Mouse (Mus musculus) intestine, postnatal 0 days (tissue): ENCODE measurements at regions not wholly inside any gene's neighbourhood (a gene's known extent, or its start where the extent isn't known, plus 50 kb on each side); places are given as distances from the start of the nearest gene placed in this dataset.
A peak's percentile ranks its signal among the peaks of the same experiment; 100 is the strongest.

Experiments
- ATAC-seq: fragments of 200-750 bp; cut with Nextera tagmentation; 2 replicates; pipeline ENCODE4 v1.8.0; 2017; ENCODE audit warnings: mild to moderate bottlenecking, moderate TSS enrichment, moderate library complexity
- H3K27ac ChIP-seq: fragments of 300-500 bp; sonication (generic); 2 replicates; pipeline ENCODE4 v1.5.1; 2014; ENCODE audit warnings: mild to moderate bottlenecking, low read depth, low read length, moderate library complexity
- H3K27me3 ChIP-seq: fragments of 300-500 bp; sonication (generic); replicated peaks from 2 replicates; pipeline ENCODE4 v1.6.1; 2014; ENCODE audit warnings: low read length, mixed read lengths; ENCODE audit not compliant: control insufficient read depth, insufficient read depth
- H3K36me3 ChIP-seq: fragments of 300-500 bp; sonication (generic); 2 replicates; pipeline ENCODE4 v1.6.1; 2014; ENCODE audit warnings: mild to moderate bottlenecking, moderate library complexity; ENCODE audit not compliant: control insufficient read depth, insufficient read depth
- H3K4me1 ChIP-seq: fragments of 300-500 bp; sonication (generic); replicated peaks from 2 replicates; pipeline ENCODE4 v1.6.1; 2014; ENCODE audit warnings: antibody characterized with exemption, low read length, mixed read lengths; ENCODE audit not compliant: control insufficient read depth, insufficient read depth
- H3K4me2 ChIP-seq: fragments of 300-500 bp; sonication (generic); replicated peaks from 2 replicates; pipeline ENCODE4 v1.6.1; 2014; ENCODE audit warnings: low read depth, mild to moderate bottlenecking, moderate library complexity
- H3K4me3 ChIP-seq: fragments of 300-500 bp; sonication (generic); 2 replicates; pipeline ENCODE4 v1.5.1; 2014; ENCODE audit warnings: low read depth, low read length
- H3K9ac ChIP-seq: fragments of 300-500 bp; sonication (generic); 2 replicates; pipeline ENCODE4 v1.6.1; 2014; ENCODE audit warnings: mild to moderate bottlenecking, low read depth, low read length
- H3K9me3 ChIP-seq: fragments of 300-500 bp; sonication (generic); 2 replicates; pipeline ENCODE4 v1.6.1; 2016; ENCODE audit warnings: mixed run types; ENCODE audit not compliant: control insufficient read depth
- CTCF ChIP-seq: sonication (generic); IDR thresholded peaks from 2 replicates; pipeline ENCODE4 v1.5.1; 2016; ENCODE audit warnings: low read depth, mild to moderate bottlenecking, control low read depth, antibody characterized with exemption, moderate library complexity
- WGBS: fragments of 180-500 bp; shearing (Covaris S2); extraction: QIAGEN DNeasy Blood & Tissue Kit; methylation state at CpG from one replicate; pipeline ENCODE4 v1.1.7; 2014; 5-methylcytosine and 5-hydroxymethylcytosine counted together

DNA sequence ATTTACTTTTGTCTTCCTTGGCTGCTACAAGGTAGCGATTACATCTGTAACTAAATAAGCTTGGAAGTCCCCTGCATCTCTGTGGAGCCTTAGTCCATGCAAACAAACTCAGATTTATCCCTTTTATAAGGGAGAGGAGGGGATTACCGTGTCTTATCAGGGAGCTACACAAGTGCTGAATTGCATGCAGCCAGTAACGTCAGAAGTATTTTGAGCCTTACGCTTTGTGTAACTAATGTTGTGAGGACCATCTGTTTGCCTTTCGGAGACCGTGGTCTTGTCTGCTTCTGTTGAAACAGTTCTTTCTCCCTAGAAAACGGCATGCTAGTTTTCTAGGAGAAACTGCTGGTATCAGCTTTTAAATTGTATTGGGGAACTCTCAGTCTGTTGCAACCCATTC, 58.0 kb upstream of the Dmrta1 start:
- 36% methylated on average over 7 of the region's 7 CpGs for WGBS

DNA sequence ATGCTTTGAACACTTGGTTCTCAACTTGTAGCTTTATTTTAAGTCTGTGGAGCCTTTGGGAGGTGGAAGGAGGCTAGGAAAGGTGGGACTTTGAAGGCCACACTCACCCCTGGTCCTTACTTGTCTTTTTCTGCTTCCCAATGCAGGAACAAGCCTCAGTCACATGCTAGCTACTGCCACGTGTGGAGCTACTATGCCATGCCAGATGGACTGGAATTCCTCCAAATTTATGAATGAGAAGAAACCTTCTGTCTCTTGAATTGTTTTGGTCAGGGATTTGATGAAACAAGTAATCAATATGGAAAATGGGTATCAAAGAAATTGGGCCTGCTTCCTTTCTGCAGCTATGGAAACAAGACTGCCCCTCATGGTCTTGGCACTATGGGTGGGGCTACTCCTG, 74.5 kb upstream of the Dmrta1 start:
- 59% methylated on average over 1 of the region's 1 CpGs for WGBS
- H3K27me3 ChIP-seq, result no peaks in the 10 kb centered on the region
- H3K36me3 ChIP-seq, result no peaks in the 10 kb centered on the region
- no peak for ATAC-seq
- H3K27ac ChIP-seq, result no peak overlapping the region
- H3K9ac ChIP-seq, result no peak overlapping the region
- no peaks in the 10 kb centered on the region for H3K4me1 ChIP-seq
- no peak for TF ChIP-seq CTCF
- H3K4me3 ChIP-seq, result no peak overlapping the region
- no peak overlapping the region for H3K4me2 ChIP-seq
- no peaks in the 10 kb centered on the region for H3K9me3 ChIP-seq

More for the DNA sequence above, 58.0 kb upstream of the Dmrta1 start:
- Histone ChIP-seq H3K4me3 (no peak overlapping the region), H3K4me2 (no peak overlapping the region), H3K9me3 (no peaks in the 10 kb centered on the region), H3K9ac (no peak overlapping the region), H3K27me3 (no peaks in the 10 kb centered on the region), H3K4me1 (no peaks in the 10 kb centered on the region), H3K36me3 (no peaks in the 10 kb centered on the region), H3K27ac (no peak overlapping the region)
- no peak for ATAC-seq
- TF ChIP-seq CTCF, result no peak

DNA sequence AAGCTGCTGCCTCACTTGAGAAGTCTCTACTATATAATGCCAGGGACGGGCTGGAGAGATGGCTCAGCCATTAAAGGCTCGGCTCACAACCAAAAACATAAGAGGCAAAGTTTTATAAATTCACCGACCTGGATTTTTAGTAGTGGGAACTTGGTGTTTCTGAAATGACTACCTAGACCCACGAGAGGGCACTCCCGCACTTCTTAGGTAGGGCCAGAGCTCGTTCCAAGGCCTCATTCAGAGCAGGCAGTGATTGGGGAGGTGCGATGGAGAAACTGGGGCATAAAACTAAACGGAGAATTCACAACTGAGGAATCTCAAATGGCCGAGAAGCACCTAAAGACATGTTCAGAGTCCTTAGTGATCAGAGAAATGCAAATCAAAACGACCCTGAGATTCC, 103.7 kb upstream of the Dmrta1 start:
- H3K9me3 ChIP-seq, result no peaks in the 10 kb centered on the region
- ATAC-seq, result no peak
- peak; percentile 68 for TF ChIP-seq CTCF
- no peaks in the 10 kb centered on the region for H3K4me1 ChIP-seq
- H3K4me2 ChIP-seq, result no peak overlapping the region
- H3K36me3 ChIP-seq, result no peaks in the 10 kb centered on the region
- H3K9ac ChIP-seq, result no peak overlapping the region
- no peak overlapping the region for H3K4me3 ChIP-seq
- 19% methylated on average over 10 of the region's 10 CpGs for WGBS
- H3K27ac ChIP-seq, result no peak overlapping the region
- H3K27me3 ChIP-seq, result no peaks in the 10 kb centered on the region

DNA sequence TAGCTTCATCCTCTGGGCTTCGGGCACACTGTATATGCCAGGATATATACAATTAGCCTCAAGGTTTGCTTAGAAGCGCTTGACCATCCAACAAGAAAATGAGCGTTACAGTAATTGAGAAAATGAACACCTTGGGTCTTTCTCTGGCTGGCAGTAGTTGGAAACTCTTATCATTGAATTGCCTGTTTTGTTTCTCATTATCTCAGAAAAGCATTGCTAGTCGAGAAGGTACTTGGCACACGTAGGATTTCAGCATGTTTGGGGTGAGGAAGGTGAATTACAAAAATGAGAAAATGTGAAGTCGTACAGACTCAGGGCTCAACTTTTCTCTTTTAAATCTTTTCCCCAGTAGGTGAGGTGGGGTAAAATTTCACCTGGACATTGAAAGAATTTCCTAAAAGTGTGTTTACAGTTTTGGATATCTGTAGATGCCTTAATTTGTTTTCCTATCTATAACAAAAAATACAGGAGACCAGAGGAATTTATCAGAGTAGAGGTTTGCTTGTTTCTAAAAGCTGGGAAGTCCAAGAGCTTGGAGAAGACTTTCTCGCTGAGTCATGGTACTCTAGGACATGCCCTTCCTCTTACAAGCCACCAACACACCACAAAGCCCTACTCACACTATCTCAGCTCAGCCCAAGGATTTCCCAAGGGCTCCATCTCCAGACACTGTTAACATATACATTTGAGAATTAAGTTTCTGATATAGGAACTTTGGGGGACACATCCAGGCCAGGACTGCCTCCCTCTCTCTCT, 124.3 kb upstream of the Dmrta1 start:
- no peaks in the 10 kb centered on the region for H3K9me3 ChIP-seq
- H3K9ac ChIP-seq, result no peak overlapping the region
- no peaks in the 10 kb centered on the region for H3K4me1 ChIP-seq
- no peak overlapping the region for H3K4me3 ChIP-seq
- no peak for ATAC-seq
- H3K27me3 ChIP-seq, result no peaks in the 10 kb centered on the region
- no peak for TF ChIP-seq CTCF
- WGBS, result 74% methylated on average over 7 of the region's 7 CpGs
- H3K27ac ChIP-seq, result no peak overlapping the region
- H3K4me2 ChIP-seq, result no peak overlapping the region
- H3K36me3 ChIP-seq, result no peaks in the 10 kb centered on the region

DNA sequence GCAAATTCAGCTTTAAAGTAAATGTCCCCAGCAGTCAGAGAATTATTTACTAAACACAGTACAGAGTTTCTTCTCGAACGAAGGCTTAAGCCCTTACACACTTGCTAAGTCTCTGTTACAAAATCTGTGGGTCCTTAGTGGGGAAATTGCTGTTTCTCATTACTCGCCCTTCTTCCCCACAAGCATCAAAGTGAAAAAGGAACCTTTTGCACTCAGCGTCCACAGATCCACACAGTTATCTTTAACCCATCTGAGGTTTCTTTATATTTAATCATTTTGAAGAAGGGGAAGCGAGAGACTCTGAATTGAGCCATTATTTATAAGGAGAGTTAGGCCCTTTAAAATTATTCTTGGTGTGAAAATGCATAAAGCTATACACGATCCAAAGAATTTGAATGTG, 126.7 kb upstream of the Dmrta1 start:
- no peak overlapping the region for H3K4me3 ChIP-seq
- H3K9me3 ChIP-seq, result no peaks in the 10 kb centered on the region
- WGBS, result 82% methylated on average over 6 of the region's 6 CpGs
- no peak overlapping the region for H3K9ac ChIP-seq
- H3K27ac ChIP-seq, result no peak overlapping the region
- ATAC-seq, result no peak
- no peaks in the 10 kb centered on the region for H3K27me3 ChIP-seq
- no peak for TF ChIP-seq CTCF
- H3K4me2 ChIP-seq, result no peak overlapping the region
- no peaks in the 10 kb centered on the region for H3K4me1 ChIP-seq
- H3K36me3 ChIP-seq, result no peaks in the 10 kb centered on the region

DNA sequence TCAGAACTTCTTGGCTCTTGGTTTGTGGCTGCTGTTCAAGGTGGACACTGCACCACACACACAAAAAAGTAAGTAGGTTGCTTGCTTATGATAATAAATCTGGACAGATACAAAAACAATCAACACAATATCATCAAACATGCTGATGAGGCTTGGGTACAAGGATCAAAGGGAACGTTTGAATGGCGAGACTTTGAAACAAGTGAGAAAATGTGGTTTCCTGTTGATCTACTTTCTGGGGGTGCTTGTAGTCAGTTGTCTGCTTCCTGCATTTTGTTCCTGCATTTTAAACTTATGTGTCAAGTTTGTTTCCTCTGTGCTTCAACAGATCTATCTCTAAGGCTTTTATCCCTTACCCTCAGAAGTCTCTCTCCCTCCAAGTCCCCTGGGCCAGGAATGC, 128.7 kb upstream of the Dmrta1 start:
- H3K9me3 ChIP-seq, result no peaks in the 10 kb centered on the region
- WGBS, result 74% methylated on average over 2 of the region's 2 CpGs
- no peaks in the 10 kb centered on the region for H3K4me1 ChIP-seq
- H3K9ac ChIP-seq, result no peak overlapping the region
- H3K36me3 ChIP-seq, result no peaks in the 10 kb centered on the region
- no peak for TF ChIP-seq CTCF
- H3K4me2 ChIP-seq, result no peak overlapping the region
- H3K27me3 ChIP-seq, result no peaks in the 10 kb centered on the region
- no peak overlapping the region for H3K4me3 ChIP-seq
- no peak for ATAC-seq
- H3K27ac ChIP-seq, result no peak overlapping the region
